Comparison of ENCODE assay signal across 9 mouse cellular contexts in the genomic region with DNA sequence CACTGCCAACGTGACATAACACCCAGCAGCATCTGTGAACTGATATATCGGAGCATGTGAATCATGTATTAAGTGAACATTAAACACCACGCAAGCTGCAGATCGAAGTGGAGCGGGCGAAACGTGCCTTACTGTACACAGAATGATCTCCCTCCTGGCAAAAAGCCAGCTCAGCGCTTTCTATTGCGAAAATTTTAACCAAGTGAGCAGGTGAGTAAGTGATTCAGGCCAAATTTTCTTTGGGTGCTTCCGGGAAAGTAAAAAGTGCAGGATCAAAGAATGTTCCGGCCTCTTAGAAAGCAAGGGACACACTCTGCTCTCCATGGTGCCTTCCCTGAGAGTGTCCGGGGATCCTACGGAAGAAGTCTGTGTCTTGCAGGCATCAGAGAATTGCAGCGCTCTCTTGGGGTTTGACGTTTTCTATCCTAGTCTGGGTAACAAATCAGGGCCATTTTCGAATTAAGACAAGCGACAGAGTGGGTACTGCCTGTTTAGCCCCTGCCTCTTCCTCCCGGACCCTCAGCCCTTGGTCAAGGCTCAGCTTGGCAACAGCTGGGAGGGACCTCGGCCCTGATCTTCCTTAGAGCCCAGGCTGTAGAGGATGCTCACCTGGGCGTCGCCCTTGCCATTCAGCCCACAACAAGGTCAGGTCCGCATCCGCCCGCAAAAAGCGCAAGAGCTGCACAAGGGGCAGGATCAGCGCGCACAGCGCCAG. TPM values are rescaled to one million over a fixed set of nuclear protein-coding genes. Genes with fewer than 3 reads are reported as not detected.
DNase-seq lines count a peak whose midpoint lies in the region; ATAC-seq and TF ChIP-seq lines count a peak whose summit lies in the region.
"Had no signal": no experiment of that assay in that cellular context is flagged by ENCODE, and none has a peak within 500 bp of the region (broad histone marks: within the 10 kb centered on the region; RNA-seq: fewer than 3 reads in every experiment).

No protein-coding gene starts in this region.

- no peak for TF ChIP-seq CTCF in embryonic fibroblast, embryonic 13.5 days (IDR thresholded peaks at IDR 0.05; ENCODE audit: borderline replicate concordance, insufficient read depth, low read length)
- no peak for TF ChIP-seq CTCF in left cerebral cortex, adult 2 months (IDR thresholded peaks at IDR 0.05)
- TF ChIP-seq CTCF in small intestine, adult 2 months (IDR thresholded peaks at IDR 0.05; ENCODE audit: extremely low read depth, insufficient read length, insufficient replicate concordance, low read depth, low read length): no peak

- WGBS in hindbrain, embryonic 11.5 days: 10% methylated on average over 28 of the region's 28 CpGs
- 2% methylated on average over 28 of the region's 28 CpGs for WGBS in small intestine, adult 2 months

- peak overlapping the region; percentile 71 for H3K9ac ChIP-seq in hindbrain, embryonic 11.5 days (ENCODE audit: low read depth, low read length)

- peak overlapping the region; percentile 88 for H3K4me2 ChIP-seq in hindbrain, embryonic 11.5 days (replicated peaks; ENCODE audit: low read depth, low read length)

- TF ChIP-seq POLR2A in embryonic fibroblast, embryonic 13.5 days (IDR thresholded peaks at IDR 0.05; ENCODE audit: low read depth, low read length): no peak
- no peak for TF ChIP-seq POLR2A in small intestine, adult 2 months (IDR thresholded peaks at IDR 0.05; ENCODE audit: low read depth, low read length)

- peak overlapping the region; percentile 81 for H3K4me3 ChIP-seq in embryonic fibroblast, embryonic 13.5 days (ENCODE audit: insufficient read depth, low read length)
- peak overlapping the region; percentile 52 for H3K4me3 ChIP-seq in hindbrain, embryonic 11.5 days (ENCODE audit: low read depth, low read length)
- peak overlapping the region; percentile 75 for H3K4me3 ChIP-seq in left cerebral cortex, adult 2 months
- peak overlapping the region; percentile 63 for H3K4me3 ChIP-seq in small intestine, adult 2 months (ENCODE audit: low read depth, low read length)

- ATAC-seq in hindbrain, embryonic 11.5 days (ENCODE audit: low FRiP score): peak; percentile 77

- H3K9me3 ChIP-seq in hindbrain, embryonic 11.5 days (ENCODE audit: control insufficient read depth, low read length): no peaks in the 10 kb centered on the region

- intact Hi-C loops in left cerebral cortex, adult 2 months (cut with DNase I): loop anchor here (2.0 to 10.0 kb wide), 4 partner anchors 31 to 579 kb away; partner anchors contain the start of genes Jkamp, L3hypdh and Pcnx4

- no peaks in the 10 kb centered on the region for H3K27me3 ChIP-seq in hindbrain, embryonic 11.5 days (ENCODE audit: control insufficient read depth, insufficient read depth, low read length)
- H3K27me3 ChIP-seq in small intestine, adult 2 months (ENCODE audit: control insufficient read depth, insufficient read depth, low read length): no peaks in the 10 kb centered on the region

- no peaks in the 10 kb centered on the region for H3K4me1 ChIP-seq in embryonic fibroblast, embryonic 13.5 days (ENCODE audit: control insufficient read depth, insufficient read depth, low read length)
- peaks cover 4% of the 10 kb centered on the region; the same call in 1 of the 2 replicates for H3K4me1 ChIP-seq in hindbrain, embryonic 11.5 days (replicated peaks; ENCODE audit: control insufficient read depth, insufficient read depth, low read length)
- peaks cover 6% of the 10 kb centered on the region for H3K4me1 ChIP-seq in small intestine, adult 2 months (ENCODE audit: control insufficient read depth, insufficient read depth, insufficient read length, low read length)

- DNase-seq in layer of hippocampus, adult 11-12 months (ENCODE audit: low spot score): peak; percentile 30
- no peak for DNase-seq in layer of hippocampus, adult 9-10 months (ENCODE audit: low spot score)
- DNase-seq in adrenal gland, postnatal 14 days: peak; percentile 69
- DNase-seq in hindbrain, embryonic 11.5 days (ENCODE audit: low spot score): no peak
- DNase-seq in left cerebral cortex, adult 2 months (ENCODE audit: extremely low spot score in 1 of 2, low spot score in 2 of 2): peak; percentile 17 to 21
- DNase-seq in lung, postnatal 36 days: peak; percentile 76

- H3K36me3 ChIP-seq in hindbrain, embryonic 11.5 days (ENCODE audit: control insufficient read depth, insufficient read depth, low read length): no peaks in the 10 kb centered on the region
- H3K36me3 ChIP-seq in small intestine, adult 2 months (ENCODE audit: control insufficient read depth, insufficient read depth, low read length): no peaks in the 10 kb centered on the region

- H3K27ac ChIP-seq in embryonic fibroblast, embryonic 13.5 days (ENCODE audit: insufficient read depth, low read length): peak overlapping the region; percentile 84
- H3K27ac ChIP-seq in hindbrain, embryonic 11.5 days (ENCODE audit: low read depth, low read length): no peak overlapping the region
- H3K27ac ChIP-seq in left cerebral cortex, adult 2 months: peak overlapping the region; percentile 83
- H3K27ac ChIP-seq in small intestine, adult 2 months (ENCODE audit: insufficient read depth, low read depth, low read length): peak overlapping the region; percentile 84

RNA-seq across cellular contexts. Expression of gene Dhrs7, which starts 0.5 kb away (rescaled TPM):
- total RNA-seq in adrenal gland, postnatal 14 days (2021): 159 and 182 TPM in 2 replicates
- 21.9 and 31.6 TPM in 2 replicates for polyA plus RNA-seq in embryonic fibroblast, embryonic 13.5 days (2011; ENCODE audit: insufficient read length, low read depth, missing spikeins)
- 7.1 and 9.5 TPM in 2 replicates for polyA plus RNA-seq in hindbrain, embryonic 11.5 days (2014; fragmentation: Nextera tagmentation; extraction: Ambion mirVana)
- total RNA-seq in left cerebral cortex, adult 2 months (2021): 10 to 100 TPM; 41.4 to 42.2 TPM
- 9.1 and 23.9 TPM in 2 replicates for polyA plus RNA-seq in small intestine, adult 2 months (2012; rRNA removed)

RNA-seq across cellular contexts. Expression of gene Gm4756, which starts 14.7 kb away (rescaled TPM):
- not detected in 2 replicates for total RNA-seq in adrenal gland, postnatal 14 days (2021)
- polyA plus RNA-seq in embryonic fibroblast, embryonic 13.5 days (2011; ENCODE audit: insufficient read length, low read depth, missing spikeins): not detected in 2 replicates
- not detected in 2 replicates for polyA plus RNA-seq in hindbrain, embryonic 11.5 days (2014; fragmentation: Nextera tagmentation; extraction: Ambion mirVana)
- total RNA-seq in left cerebral cortex, adult 2 months (2021): not detected
- not detected in 2 replicates for polyA plus RNA-seq in small intestine, adult 2 months (2012; rRNA removed)
- total RNA-seq: layer of hippocampus, adult 8-10 months had no signal

Comparison
In these comparisons a context has a peak if more than half of its experiments do, and no peak if none do; other contexts are left out.
1. DNase-seq: peak in layer of hippocampus, adult 11-12 months (single experiment), adrenal gland, postnatal 14 days (single experiment), left cerebral cortex, adult 2 months (2 of 2) and lung, postnatal 36 days (single experiment); none in layer of hippocampus, adult 9-10 months (single experiment) and hindbrain, embryonic 11.5 days (single experiment).
2. Peak in every context shown above with its lines, with median percentiles within 50 percentile points of each other: H3K4me3 ChIP-seq.